Mouse (Mus musculus): ENCODE measurements around the gene Lcat.

The Lcat gene

GRCm38 (mm10) chr8:105942542-105942941 lies 640 bp downstream of the Lcat start:
- DNase-seq, result no peak

DNA sequence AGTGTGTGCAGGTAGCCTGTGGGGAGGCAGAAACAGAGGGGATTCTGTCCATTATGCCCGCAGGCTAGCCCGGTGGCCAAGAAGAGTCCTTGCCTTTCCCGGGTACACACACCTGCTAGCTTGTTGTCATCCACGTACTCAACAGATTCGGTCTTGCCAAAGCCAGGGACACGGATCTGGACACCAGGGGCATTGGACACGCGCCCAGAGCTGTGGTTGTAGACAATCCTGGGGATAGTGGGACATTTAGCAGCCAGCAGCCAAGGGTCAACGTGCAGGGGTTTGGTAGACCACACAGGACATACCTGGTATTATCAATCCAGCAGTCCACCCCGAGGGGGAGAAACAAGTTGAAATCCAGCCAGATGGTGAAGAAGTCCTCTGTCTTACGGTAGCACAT lies 1.2 kb downstream of the Lcat start:
- no peak for DNase-seq

DNA sequence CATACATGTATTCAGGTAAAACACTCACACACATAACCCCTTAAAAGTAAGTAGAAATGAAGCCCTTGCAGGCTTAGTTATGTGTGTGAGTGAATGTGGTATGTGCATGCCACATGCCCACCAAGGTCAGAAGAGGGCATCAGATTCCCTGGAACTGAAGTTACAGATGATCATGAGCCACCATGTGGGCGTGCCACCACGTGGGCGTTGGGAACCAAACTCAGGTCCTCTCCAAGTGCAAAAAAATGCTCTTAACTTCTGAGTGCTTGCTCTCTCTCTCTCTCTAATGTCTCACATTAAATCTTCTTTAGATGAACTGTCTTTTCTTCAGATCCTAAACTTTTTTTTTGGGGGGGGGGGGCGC lies 4.9 kb downstream of the Lcat start, which contains the start of gene Psmb10:
TSS of gene Psmb10 (minus strand) at position 139 of the 364 bp plus-strand sequence.
- no peak for DNase-seq

DNA sequence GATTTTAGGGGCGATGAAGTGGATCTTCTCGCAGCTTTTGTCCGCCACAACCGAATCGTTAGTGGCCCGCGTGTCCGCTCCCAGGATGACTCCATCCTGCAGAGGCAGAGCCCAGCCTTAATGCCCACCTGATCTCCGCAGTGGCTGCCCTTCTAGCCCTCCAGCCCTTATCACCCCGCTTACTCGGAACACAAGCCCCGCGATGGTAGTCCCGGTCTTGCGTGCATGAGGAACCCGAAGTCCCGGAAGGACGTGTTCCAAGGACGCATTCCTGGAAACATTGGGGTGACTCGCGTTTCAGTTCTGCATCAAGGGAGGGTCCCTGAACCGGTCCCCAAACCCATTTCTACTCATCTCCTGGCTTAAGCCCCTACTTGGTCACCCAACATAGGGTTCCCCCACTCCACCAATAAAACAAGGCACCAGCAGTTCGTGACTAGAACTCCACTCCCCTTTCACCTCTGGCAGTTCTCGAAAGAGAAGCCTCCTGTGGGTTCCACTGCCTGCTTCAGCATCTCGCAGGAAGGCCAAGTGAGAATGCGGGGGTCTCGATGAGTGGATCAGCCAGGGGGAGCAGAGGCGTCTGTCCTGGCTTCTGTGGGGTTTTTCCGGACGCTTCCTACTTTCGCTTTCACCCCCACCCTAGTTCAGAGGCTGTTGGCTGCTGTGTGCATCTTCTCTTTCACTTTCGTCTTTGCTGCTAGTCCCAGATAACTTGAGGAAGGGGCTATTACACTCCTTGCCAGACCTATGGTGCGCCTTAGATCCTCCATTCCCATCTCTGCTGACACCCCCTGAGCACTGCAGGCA lies 5.5 kb downstream of the Lcat start:
- peak; percentile 67 for DNase-seq

DNA sequence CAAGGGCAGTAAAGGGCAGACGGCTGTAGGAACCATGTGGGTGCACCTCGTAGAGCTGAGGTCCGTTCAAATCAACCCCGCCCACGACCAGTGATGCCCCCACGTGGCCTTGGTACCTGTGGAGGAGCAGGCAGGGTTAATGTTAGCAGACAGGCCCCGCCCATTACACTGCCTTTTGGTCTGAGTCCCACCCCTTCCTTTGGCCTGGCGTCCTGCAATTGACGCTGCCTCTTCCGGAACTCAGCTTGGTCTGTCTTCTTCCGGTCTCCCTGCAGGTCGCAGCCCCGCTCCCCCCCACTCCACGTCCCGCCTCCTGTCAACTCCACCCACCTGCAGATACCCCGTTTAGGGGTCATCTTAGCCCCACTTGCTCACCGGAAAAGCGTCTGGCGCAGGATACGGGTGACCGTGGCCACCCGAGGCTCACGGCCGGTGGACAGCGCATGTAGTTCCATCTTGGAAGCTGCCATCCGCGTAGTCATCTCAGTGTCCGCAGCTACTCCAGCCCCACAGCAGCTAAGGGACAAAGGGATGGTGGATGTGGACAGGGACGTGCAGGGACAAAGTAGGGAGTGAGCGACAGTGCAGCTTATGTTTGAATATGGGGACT lies 6.2 kb downstream of the Lcat start:
- DNase-seq, result peak; percentile 91

DNA sequence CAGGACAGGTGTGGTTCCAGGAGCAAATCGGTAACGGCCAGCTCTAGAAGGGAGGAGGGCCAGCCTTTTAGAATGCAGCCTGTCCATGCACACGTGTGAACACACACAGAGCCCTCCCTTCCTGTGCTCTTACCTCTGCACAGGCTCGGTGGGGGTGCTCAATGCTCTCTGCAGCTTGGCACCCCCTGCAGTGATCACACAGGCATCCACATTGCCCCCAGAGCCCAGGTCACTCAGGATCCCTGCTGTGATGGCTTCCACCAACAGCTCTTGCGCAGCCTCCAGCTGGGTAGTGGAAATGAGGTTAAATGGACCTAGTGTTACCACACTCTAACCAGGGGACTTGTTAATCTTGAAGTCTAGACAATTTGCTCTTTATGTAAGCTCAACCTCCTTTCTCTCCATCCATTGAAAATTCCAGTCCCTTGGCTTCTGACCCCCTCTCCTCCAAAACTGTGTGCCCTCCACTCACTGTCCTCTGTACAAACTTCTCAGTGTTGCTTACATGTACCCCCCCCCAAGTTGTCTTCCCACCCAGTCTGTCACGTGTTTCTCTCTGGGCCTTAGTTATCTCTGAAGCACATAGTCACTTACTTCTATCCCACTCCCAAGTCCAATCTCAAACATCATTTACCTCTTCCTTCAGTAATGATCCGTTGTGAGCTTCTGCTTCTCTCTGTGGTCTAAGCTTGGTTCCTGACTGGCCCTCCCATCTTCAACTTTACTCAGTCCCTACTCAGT lies 7.1 kb downstream of the Lcat start:
- no peak for DNase-seq

GRCm38 (mm10) chr8:105935105-105935504 lies 8.1 kb downstream of the Lcat start:
- DNase-seq, result no peak

DNA sequence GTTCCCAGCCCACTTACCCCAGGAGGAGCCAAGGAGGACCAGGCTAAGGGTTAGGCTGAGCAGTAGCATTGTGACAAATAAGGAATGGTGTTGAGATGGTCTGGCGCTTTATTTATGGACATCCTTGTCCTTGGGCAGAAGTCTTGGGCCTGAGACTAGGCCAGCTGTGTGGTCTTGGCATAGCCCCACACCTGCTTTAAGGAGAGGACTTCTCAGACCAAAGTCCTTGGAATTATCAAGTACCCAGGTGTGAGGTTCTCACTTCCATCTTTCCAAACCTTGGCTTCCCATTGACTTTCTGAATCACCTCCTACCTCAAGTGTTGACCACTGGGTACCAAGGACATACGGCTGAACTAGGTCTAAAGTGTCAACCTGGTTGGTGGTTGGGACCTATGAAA lies 9.4 kb downstream of the Lcat start, which contains the start of gene Ctrl:
TSS of gene Ctrl (minus strand) at position 101 of the 400 bp plus-strand sequence.
- DNase-seq, result no peak

- no peak for DNase-seq
Observed at GRCm38 (mm10) chr8:105932525-105932924, 10.7 kb downstream of the Lcat start.

GRCm38 (mm10) chr8:105931271-105931670 lies 11.9 kb downstream of the Lcat start:
- DNase-seq, result no peak

- DNase-seq, result peak; percentile 84
Observed at GRCm38 (mm10) chr8:105930602-105931001, 12.6 kb downstream of the Lcat start.

DNA sequence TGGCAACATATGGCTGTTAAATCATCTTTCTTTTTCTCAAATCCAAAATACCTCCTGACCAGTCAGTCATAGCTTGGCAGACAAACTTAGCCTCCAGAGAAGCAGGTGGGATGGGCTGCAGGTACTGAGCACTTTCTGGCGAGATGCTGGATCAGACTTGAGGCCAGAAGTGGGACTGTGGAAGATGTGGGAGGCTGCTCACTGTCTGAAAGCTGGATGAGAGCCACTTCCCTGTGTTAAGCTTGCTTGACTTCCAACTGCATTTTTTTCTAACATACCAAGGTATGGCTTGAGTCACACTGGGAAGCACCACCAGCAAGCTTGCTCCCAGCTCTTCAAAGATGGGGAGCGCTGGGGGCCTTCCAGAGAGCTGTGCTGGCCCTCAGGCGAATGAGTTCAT lies 18.1 kb downstream of the Lcat start:
- no peak for DNase-seq

DNA sequence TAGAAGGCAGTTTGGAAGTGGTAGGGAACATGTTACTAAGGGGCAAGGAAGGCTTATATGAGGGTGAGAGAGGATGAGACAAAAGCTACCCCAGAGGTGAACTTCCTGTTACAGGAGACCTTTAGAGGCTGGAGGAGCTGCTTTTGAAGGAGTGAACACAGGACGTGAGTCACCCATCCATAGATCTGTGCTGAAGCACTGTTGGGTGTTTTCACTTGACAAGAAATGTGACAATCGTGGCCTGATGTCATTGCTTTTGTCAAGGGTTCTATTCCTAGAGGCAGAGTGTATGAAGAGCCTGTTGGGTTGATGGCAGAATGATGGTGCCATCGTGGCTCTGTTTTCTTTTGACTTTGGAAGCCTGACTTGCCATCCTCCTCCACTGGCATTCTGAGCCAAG lies 23.8 kb downstream of the Lcat start:
- no peak for DNase-seq

GRCm38 (mm10) chr8:105900941-105901616 lies 42.1 kb downstream of the Lcat start:
- DNase-seq, result no peak

- peak; percentile 94 for DNase-seq
Observed at GRCm38 (mm10) chr8:105900180-105900940, 42.8 kb downstream of the Lcat start, which contains the start of gene Pskh1. Gene Pskh1 (plus strand): TSS chr8:105900441.

- no peak for DNase-seq
Observed at GRCm38 (mm10) chr8:105897801-105898480, 45.2 kb downstream of the Lcat start.

GRCm38 (mm10) chr8:105893339-105893738 lies 49.8 kb downstream of the Lcat start, which contains the start of gene Nrn1l:
Gene Nrn1l (plus strand): TSS chr8:105893567.
- DNase-seq, result peak; percentile 63

- DNase-seq, result peak; percentile 31
Observed at GRCm38 (mm10) chr8:105892432-105892831, 50.8 kb downstream of the Lcat start.

DNA sequence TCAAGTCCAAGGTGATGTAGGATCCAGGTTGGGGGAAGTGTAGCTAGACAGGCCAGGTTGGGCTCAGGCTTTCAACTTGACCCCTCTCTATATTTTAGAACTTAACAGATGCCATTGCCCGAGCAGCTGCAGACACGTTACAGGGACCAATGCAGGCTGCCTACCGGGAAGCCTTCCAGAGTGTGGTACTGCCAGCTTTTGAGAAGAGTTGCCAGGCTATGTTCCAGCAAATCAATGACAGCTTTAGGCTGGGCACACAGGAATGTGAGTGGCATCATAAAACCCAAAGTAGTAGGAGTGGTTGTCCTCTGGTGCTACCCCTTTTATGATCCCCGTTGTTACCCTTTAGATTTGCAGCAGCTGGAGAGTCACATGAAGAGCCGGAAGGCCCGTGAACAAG lies 52.3 kb downstream of the Lcat start:
- no peak for DNase-seq

- no peak for DNase-seq
Observed at GRCm38 (mm10) chr8:105889756-105890465, 53.3 kb downstream of the Lcat start.
